Mouse (Mus musculus): ENCODE data around the gene Trim62.

DNA sequence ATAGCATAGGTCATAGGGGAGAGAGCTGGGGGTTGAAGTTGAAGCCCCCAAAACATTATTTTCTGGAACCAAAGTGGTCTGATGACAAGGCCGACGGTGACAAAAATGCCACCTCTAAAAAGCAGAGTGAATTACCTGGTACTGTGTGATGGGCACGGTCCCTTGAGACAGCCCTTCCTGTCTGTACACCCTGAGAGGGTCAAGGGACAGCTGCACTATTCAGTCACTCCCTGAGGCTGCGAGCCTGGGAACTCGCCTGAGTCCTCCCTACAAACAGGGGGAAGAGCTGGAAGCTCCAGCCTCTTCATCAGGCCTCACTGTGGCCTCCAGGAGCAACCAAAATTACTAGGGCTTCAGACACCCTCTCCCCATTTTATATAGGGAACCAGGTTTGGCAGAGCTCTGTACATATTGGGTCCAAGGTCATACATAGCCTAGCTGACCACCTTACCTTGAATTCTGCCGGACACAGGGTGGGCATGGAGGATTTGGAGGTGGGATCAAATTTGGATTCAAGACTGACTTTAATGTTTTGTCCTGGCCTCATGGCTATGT, 5.1 kb downstream of the Trim62 start:
- TF ChIP-seq CTCF (IDR thresholded peaks at IDR 0.05; ENCODE audit: low read depth) (no peak), EP300 (optimal IDR thresholded peaks at IDR 0.05) (no peak)
